Mouse (Mus musculus) lung, adult 2 months (tissue): ENCODE results near the gene Ltv1. TPM values are rescaled to one million over a fixed set of nuclear protein-coding genes. Genes with fewer than 3 reads are reported as not detected.

Experiments used
- DNase-seq: peaks from one replicate; pipeline ENCODE4 v3.0.0; 2022
- H3K4me1 ChIP-seq: fragments of 200-500 bp; 2 replicates; pipeline ENCODE4 v1.6.1; 2011; ENCODE audit warnings: low read length; ENCODE audit not compliant: control insufficient read depth, insufficient read depth
- H3K4me3 ChIP-seq: fragments of 200-500 bp; replicated peaks from 2 replicates; pipeline ENCODE3; 2011; ENCODE audit warnings: low read depth, mild to moderate bottlenecking, control low read depth, low read length; ENCODE audit errors: extremely low read depth
- CTCF ChIP-seq: fragments of 200-500 bp; IDR thresholded peaks from 2 replicates; pipeline ENCODE4 v1.5.1; 2011; ENCODE audit warnings: mild to moderate bottlenecking, low read length, control low read depth; ENCODE audit not compliant: insufficient read depth
- POLR2A ChIP-seq: fragments of 200-500 bp; IDR thresholded peaks from 2 replicates; pipeline ENCODE4 v1.6.1; 2011; ENCODE audit warnings: low read depth, mild to moderate bottlenecking, control low read depth, low read length, borderline replicate concordance; ENCODE audit errors: extremely low read depth
- WGBS: fragments of 180-500 bp; shearing (Covaris S2); methylation state at CpG from one replicate; pipeline ENCODE4 v1.1.7; 2018; 5-methylcytosine and 5-hydroxymethylcytosine counted together
- polyA plus RNA-seq: library from polyadenylated mRNA; depleted of rRNA; stranded (reverse); fragments of >200 nt; gene quantifications from 2 replicates; pipeline ENCODE4 v1.2.3, GENCODE M21; 2012; rRNA removed

The Ltv1 gene
- polyA plus RNA-seq: 7.3 and 12.2 TPM in 2 replicates

DNA sequence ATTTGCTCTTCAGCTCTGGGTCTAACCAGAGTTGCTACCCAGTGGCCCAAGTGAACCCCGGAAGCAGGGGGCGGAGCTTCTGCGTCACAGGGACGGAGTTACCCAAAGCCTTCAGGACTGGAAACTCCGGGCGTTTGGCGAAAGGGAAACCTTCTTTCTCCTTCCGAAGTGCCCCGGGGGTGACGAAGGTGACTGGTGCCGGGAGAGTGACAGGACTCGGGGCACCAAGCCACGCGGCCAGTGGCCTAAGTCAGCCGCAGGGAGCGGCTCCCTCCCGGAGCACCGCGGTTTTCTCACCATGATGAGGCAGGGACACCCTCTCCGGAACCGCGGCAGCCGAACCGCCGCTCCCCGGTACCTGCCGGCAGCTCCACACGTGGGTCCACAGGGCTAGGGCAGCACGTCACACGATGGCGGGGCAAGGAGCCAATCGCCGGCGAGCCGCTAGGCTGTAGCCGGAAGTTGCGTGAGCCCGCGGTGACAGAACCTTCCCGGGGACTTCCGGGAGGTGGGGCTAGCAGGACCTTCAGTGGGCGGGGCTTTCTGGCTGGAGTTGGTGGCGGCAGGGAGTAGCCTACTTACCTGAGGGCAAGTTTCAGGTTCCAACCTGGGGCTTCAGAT is at the start of gene Ltv1:
Gene Ltv1 (minus strand): TSS at position 438 of the 621 bp plus-strand sequence.
- peak within 1 kb of the TSS; percentile 92 for H3K4me3 ChIP-seq
- under 1% methylated on average over 43 of the region's 43 CpGs for WGBS
- no peaks in the 10 kb centered on the region; the same call in 1 of the 2 replicates for H3K4me1 ChIP-seq
- DNase-seq: peak; percentile 94
- TF ChIP-seq CTCF (no peak), POLR2A (0 out of 2 replicates have a peak, but pooled peaks have one; percentile 27)

DNA sequence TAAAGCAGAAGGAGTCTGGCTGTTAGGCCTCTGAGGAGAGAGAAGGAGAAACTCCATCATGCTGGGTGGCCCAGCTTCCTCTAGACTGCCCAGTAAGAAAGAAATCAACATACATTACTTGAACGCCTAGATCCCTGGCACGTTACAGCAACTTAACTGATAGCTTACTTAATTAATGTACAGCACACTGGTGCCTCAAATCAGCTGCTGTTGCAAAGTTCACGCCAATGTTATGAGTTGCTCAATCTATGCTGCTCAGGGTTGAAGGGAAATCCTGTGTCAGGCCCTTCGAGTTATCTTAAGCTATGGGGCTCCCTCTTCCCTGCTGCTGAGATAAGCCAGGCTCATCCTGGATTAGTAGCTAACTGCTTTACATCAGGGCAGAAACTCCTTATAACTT is 47.5 kb upstream of the Ltv1 start:
- no peak for TF ChIP-seq POLR2A
- no peak for TF ChIP-seq CTCF
- WGBS: 51% methylated on average over 4 of the region's 4 CpGs
- DNase-seq: no peak
- no peak overlapping the region for H3K4me3 ChIP-seq
- no peaks in the 10 kb centered on the region for H3K4me1 ChIP-seq

DNA sequence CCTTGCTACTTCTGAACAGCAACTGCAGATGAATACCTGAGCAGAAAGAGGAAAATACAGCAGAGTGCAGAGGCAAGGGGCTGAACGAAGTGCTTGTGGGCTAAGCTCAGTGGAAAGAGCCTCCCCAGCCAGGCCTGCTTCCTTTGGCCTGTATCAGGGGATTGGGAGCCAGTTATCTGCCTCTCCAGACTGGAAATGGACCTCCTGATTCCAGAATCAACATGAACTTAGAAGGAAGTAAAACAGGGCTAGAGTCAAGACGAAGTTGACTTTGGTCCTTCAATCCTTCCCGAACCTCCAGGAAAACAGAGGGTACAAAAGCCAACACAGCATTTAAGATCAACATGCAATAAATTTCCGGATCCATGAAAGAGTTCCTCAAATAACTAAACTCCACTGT is 45.2 kb upstream of the Ltv1 start:
- no peak for DNase-seq
- TF ChIP-seq CTCF (no peak), POLR2A (no peak)
- 81% methylated on average over 4 of the region's 4 CpGs for WGBS
- Histone ChIP-seq H3K4me1 (no peaks in the 10 kb centered on the region), H3K4me3 (no peak overlapping the region)

DNA sequence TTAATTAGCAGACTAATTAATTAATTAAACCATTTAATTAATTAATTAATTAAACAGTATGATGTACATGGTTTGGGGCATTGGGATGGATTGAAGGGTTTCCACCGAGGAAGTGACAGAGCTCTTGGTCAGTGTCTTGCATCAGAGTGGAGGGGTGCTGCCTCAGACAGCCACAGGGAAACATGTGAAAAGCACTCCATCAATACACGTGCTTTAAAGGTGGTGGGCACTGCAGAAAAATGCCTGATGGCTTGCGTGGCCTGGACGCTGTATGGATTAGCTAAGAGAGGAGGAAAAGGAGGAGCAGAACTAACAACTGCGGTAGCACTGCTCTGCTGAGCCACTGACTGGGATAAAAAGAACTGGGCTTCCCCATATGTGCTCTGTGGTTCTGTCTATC is 43.9 kb upstream of the Ltv1 start:
- WGBS: 95% methylated on average over 5 of the region's 5 CpGs
- DNase-seq: no peak
- Histone ChIP-seq H3K4me1 (no peaks in the 10 kb centered on the region), H3K4me3 (no peak overlapping the region)
- no peak for TF ChIP-seq POLR2A
- no peak for TF ChIP-seq CTCF

DNA sequence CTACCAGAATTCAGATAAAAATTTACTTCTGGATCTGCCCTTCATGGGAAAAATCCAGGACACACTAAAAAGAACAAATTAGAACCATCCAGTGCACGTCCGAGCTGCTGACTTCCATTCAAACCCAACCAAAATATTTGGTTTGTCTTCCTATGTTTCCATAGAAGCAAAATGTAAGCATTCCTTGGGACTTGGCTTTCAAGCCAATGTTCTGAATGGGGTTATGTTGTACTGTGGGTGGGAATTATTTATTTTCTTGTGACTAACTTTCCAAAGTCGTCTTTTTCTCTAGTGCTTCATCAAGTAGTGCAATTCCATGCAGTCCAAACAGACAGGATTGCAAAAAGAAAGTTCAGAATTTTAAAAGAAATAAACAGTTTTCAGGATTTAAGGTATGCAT is 41.5 kb upstream of the Ltv1 start:
- H3K4me1 ChIP-seq: no peaks in the 10 kb centered on the region
- no peak for DNase-seq
- 45% methylated on average over 3 of the region's 3 CpGs for WGBS
- TF ChIP-seq POLR2A: no peak
- no peak for TF ChIP-seq CTCF
- no peak overlapping the region for H3K4me3 ChIP-seq

DNA sequence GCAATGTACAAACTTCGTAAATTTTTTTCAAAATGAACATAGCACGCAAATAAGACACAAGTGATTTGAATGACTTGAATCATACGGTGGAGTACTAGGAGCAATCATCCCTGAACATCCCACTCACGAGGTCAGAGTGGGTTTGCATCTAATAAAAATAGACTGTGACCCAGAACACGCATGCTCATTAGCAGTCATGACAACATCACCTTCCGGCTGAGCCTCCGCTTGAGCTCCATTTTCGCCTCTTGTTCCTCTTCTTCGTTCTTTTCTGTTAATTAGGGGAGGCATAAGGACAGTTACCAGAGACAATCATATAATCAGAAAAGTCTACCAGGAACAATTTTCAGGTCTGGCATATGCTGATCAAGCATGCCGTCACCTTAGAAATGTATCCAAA is 41.0 kb upstream of the Ltv1 start:
- TF ChIP-seq CTCF: no peak
- no peak for TF ChIP-seq POLR2A
- 89% methylated on average over 10 of the region's 10 CpGs for WGBS
- no peak for DNase-seq
- Histone ChIP-seq H3K4me1 (no peaks in the 10 kb centered on the region), H3K4me3 (no peak overlapping the region)

DNA sequence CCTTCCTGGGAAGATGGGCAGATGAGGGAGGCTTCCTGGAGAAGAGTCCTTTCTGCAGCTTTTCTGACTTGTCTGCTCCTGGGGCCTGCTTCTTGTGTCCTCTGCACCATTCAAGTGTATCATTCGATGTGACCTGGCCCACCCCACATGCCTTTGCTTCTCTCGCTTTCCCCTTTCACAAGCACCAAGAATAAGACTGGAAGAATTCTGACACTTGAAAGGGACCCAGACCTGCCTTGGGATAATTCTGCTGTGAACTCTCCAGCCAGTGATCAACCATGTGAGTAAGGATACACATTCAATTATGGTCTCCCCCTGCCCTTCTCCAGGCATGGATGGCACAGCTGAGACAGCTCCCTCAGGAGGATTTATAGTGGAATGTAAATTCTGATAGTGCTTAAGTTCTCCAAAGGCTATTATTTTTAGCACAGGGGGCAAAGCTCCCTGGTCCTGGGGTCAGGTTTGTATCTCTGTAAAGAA is 40.2 kb upstream of the Ltv1 start:
- WGBS: 78% methylated on average over 2 of the region's 2 CpGs
- no peak for TF ChIP-seq POLR2A
- TF ChIP-seq CTCF: no peak
- H3K4me1 ChIP-seq: no peaks in the 10 kb centered on the region
- no peak overlapping the region for H3K4me3 ChIP-seq
- no peak for DNase-seq

DNA sequence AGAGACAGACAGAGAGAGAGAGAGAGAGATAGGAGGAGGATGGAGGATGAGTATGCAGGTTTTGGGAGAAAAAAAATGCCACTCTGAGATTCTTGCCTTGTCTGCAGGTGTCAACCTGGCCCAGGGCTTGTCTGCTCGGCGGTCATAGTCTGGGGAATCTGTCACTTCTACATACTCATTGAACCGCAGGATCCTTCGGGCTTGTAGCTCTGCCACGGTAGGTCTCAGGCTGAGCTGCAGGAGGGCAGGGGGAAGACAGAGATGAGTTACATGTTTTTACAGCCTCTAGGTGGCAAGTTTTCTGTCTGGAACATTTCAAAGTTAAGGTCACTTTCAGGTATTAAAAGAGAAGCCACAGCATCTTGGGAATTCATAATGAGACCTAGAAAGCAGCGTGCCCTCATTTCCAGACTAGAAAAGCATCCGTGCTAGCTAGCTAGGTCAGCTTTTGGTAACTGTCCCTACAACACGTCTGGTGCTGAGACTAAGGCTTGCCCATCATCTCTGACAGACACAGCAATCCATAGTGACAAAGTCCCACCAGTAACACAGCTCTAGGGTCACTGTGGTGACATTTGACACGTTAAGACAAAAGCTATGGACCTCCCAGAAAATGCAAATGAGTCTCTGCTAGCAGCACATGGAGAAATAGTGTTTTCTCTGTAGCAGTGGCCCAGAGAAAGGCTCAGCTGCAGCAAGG is 39.6 kb upstream of the Ltv1 start:
- DNase-seq: no peak
- no peaks in the 10 kb centered on the region for H3K4me1 ChIP-seq
- 78% methylated on average over 9 of the region's 9 CpGs for WGBS
- no peak overlapping the region for H3K4me3 ChIP-seq
- TF ChIP-seq POLR2A (no peak), CTCF (no peak)

DNA sequence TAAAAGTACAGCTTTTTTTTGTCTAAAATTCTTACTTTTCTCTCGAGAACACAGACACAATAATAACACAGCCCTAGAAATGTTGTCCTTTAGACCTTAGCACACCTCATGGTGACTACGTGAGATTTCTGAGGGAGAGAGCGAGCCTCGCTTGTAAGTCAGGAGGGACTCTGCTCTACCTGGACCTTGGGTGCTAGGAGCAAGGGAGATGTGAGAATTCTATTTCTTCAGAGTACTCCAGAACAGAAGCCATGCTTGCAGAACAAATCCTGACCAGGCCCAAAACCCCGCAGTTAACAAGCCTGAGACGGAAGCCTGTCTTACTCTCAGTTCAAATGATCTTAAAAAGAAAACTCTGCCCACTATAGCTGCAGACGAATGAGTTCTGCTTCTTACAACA is 37.7 kb upstream of the Ltv1 start:
- TF ChIP-seq POLR2A (no peak), CTCF (no peak)
- no peak for DNase-seq
- Histone ChIP-seq H3K4me3 (no peak overlapping the region), H3K4me1 (no peaks in the 10 kb centered on the region)
- 93% methylated on average over 7 of the region's 7 CpGs for WGBS

DNA sequence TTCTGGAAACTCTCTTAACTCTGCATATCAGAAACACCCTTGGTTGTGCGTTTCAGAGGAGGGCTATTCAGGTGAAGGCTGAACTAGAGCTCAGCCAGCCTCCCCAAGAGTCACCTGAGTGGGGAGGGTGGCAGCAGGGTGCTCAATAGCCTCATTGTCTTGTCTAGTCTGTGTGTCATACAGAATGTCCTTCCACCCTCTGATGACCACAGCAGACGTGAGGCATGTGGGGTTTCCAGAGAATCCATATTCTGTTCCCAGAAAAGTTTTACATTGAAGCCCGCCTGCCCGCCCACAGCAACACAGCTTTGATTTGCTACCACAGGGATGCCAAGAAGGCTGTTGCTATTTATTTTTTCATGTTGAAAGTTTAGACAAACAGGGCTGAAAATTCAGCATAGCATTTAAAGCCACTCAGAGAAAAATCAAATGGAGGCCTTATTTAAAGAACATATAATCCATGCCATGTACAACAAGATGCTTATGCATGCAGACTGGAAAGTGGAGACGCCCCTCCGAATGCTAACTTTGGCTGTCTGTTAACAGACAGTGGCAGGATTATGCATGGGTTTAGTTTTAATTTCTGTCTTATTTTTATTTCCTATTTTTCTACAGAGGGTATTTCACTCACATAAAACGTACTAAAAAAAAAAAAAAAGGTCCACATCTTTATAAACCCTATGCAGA is 32.6 kb upstream of the Ltv1 start:
- DNase-seq: no peak
- H3K4me1 ChIP-seq: no peaks in the 10 kb centered on the region
- WGBS: 89% methylated on average over 7 of the region's 7 CpGs
- H3K4me3 ChIP-seq: no peak overlapping the region
- TF ChIP-seq CTCF: no peak
- no peak for TF ChIP-seq POLR2A
